Mouse (Mus musculus) heart, postnatal 0 days (tissue): ENCODE measurements around the gene Jph3. TPM values are rescaled to one million over a fixed set of nuclear protein-coding genes. Genes with fewer than 3 reads are reported as not detected.

Experiments
- ATAC-seq: fragments of 200-750 bp; cut with Nextera tagmentation; 2 replicates; pipeline ENCODE4 v1.8.0; 2017; ENCODE audit warnings: low read depth, moderate number of reproducible peaks, moderate library complexity; ENCODE audit not compliant: insufficient read depth
- DNase-seq: peaks from one replicate; pipeline ENCODE4 v3.0.0-alpha.2; 2016; ENCODE audit warnings: low spot score
- H3K27ac ChIP-seq: fragments of 300-500 bp; sonication (generic); 2 replicates; pipeline ENCODE4 v1.5.1; 2014; ENCODE audit warnings: low read depth, mild to moderate bottlenecking
- H3K27me3 ChIP-seq: fragments of 300-500 bp; sonication (generic); 2 replicates; pipeline ENCODE4 v1.6.1; 2014; ENCODE audit warnings: low read length, mixed read lengths; ENCODE audit not compliant: control insufficient read depth, insufficient read depth
- H3K36me3 ChIP-seq: fragments of 300-500 bp; sonication (generic); replicated peaks from 2 replicates; pipeline ENCODE4 v1.6.1; 2014; ENCODE audit warnings: low read length, mixed read lengths; ENCODE audit not compliant: control insufficient read depth, insufficient read depth
- H3K4me1 ChIP-seq: fragments of 300-500 bp; sonication (generic); 2 replicates; pipeline ENCODE4 v1.6.1; 2014; ENCODE audit warnings: antibody characterized with exemption; ENCODE audit not compliant: control insufficient read depth, insufficient read depth
- H3K4me2 ChIP-seq: fragments of 300-500 bp; sonication (generic); 2 replicates; pipeline ENCODE4 v1.6.1; 2014; ENCODE audit warnings: low read depth, mild to moderate bottlenecking, low read length, moderate library complexity
- H3K4me3 ChIP-seq: fragments of 300-500 bp; sonication (generic); 2 replicates; pipeline ENCODE4 v1.5.1; 2014; ENCODE audit warnings: low read depth, low read length
- H3K9ac ChIP-seq: fragments of 300-500 bp; sonication (generic); replicated peaks from 2 replicates; pipeline ENCODE4 v1.6.1; 2014; ENCODE audit warnings: low read depth, low read length, mixed read lengths
- H3K9me3 ChIP-seq: fragments of 300-500 bp; sonication (generic); replicated peaks from 2 replicates; pipeline ENCODE4 v1.6.1; 2016; ENCODE audit warnings: low read length; ENCODE audit not compliant: control insufficient read depth
- CTCF ChIP-seq: IDR thresholded peaks from 2 replicates; pipeline ENCODE4 v1.5.1; 2016; ENCODE audit warnings: antibody characterized with exemption, control low read depth, low read depth
- EP300 ChIP-seq: IDR thresholded peaks from 2 replicates; pipeline ENCODE4 v1.6.1; 2016; ENCODE audit warnings: antibody characterized with exemption, low read depth
- WGBS: fragments of 180-500 bp; shearing (Covaris S2); extraction: QIAGEN DNeasy Blood & Tissue Kit; methylation state at CpG from one replicate; pipeline ENCODE4 v1.1.7; 2014; 5-methylcytosine and 5-hydroxymethylcytosine counted together
- polyA plus RNA-seq: library from polyadenylated mRNA; unstranded; fragments of >200 nt; fragmentation: Nextera tagmentation; extraction: Ambion mirVana; gene quantifications from 2 replicates; pipeline ENCODE4 v1.2.1, GENCODE M21; 2015
- total RNA-seq: library from RNA; depleted of rRNA; stranded (reverse); fragments of >200 nt; gene quantifications from 2 replicates; pipeline ENCODE4 v1.2.3, GENCODE M21; 2014; ENCODE audit warnings: low replicate concordance

Gene Jph3
- total and polyA plus RNA-seq, 2 experiments from 2014 or later = 0.03 TPM; not detected in 1

DNA sequence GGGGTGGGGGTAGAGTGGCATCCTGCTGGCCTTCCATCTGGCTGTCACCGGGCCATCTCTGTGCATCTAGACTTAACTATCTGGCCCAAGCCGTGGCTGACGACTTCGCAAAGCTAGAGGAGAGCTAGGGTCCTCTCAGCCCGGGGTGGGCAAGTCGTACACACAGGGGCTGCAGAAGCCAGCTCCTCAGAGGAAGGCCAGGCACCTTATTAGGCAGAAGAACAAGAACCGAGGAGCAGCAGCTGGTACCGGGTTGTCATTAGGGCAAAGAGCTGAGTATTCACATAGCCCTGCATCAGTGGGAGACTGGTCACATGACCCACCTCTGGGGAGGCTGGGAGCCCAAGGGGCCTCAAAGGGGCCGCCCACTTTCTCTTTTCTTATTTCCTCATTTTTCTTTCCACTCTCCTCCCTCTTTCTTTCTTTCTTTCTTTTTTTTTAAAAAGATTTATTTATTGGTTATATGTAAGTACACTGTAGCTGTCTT lies 30.8 kb upstream of the Jph3 start:
- no peak for ATAC-seq
- no peaks in the 10 kb centered on the region for H3K27me3 ChIP-seq
- no peak overlapping the region for H3K27ac ChIP-seq
- no peak overlapping the region; the same call in 1 of the 2 replicates for H3K4me2 ChIP-seq
- TF ChIP-seq CTCF (no peak), EP300 (no peak)
- 10% methylated on average over 9 of the region's 9 CpGs for WGBS
- no peak overlapping the region for H3K9ac ChIP-seq
- DNase-seq = no peak
- no peaks in the 10 kb centered on the region for H3K9me3 ChIP-seq
- H3K4me3 ChIP-seq = no peak overlapping the region
- peaks cover 5% of the 10 kb centered on the region; the same call in 1 of the 2 replicates for H3K4me1 ChIP-seq
- no peaks in the 10 kb centered on the region for H3K36me3 ChIP-seq

DNA sequence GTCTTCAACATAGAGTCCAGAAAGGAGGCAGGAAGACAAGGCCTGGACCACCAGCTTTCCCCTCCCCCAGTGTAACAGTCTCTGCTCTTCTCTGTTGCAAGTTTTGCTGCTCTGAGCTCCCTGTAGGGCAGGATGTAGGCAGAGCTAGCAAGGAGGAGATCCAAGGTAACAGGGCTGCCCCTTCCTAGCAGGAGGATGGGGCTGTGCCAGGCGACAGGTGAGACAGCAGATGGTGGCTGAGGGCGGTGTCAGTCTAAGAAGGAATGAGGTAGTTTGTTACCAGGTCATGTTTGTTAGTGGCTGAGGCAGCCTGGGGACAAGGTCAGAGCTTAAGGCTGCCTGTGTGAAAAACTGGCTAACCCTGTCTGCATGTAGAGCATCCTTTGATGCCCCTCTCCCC lies 29.5 kb upstream of the Jph3 start:
- Histone ChIP-seq H3K4me1 (peaks cover 5% of the 10 kb centered on the region; the same call in 1 of the 2 replicates), H3K9me3 (no peaks in the 10 kb centered on the region), H3K4me2 (no peak overlapping the region), H3K36me3 (no peaks in the 10 kb centered on the region), H3K27ac (no peak overlapping the region), H3K27me3 (no peaks in the 10 kb centered on the region), H3K4me3 (no peak overlapping the region), H3K9ac (no peak overlapping the region)
- TF ChIP-seq EP300 (no peak), CTCF (no peak)
- ATAC-seq (no peak; the same call in 1 of the 2 replicates), DNase-seq (no peak)
- WGBS = 86% methylated on average over 2 of the region's 2 CpGs

- H3K9me3 ChIP-seq = no peaks in the 10 kb centered on the region
- H3K4me3 ChIP-seq = no peak overlapping the region
- no peak overlapping the region for H3K4me2 ChIP-seq
- no peaks in the 10 kb centered on the region for H3K4me1 ChIP-seq
- no peak for DNase-seq
- 52% methylated on average over 3 of the region's 3 CpGs for WGBS
- no peak for ATAC-seq
- H3K9ac ChIP-seq = no peak overlapping the region
- H3K36me3 ChIP-seq = no peaks in the 10 kb centered on the region
- H3K27ac ChIP-seq = no peak overlapping the region
- TF ChIP-seq CTCF (no peak), EP300 (no peak)
- 0 out of 2 replicates have a peak, but pooled peaks cover 2% of the 10 kb centered on the region for H3K27me3 ChIP-seq
These were observed 24.2 kb upstream of the Jph3 start for GRCm38 (mm10) chr8:121705174-121705573.

GRCm38 (mm10) chr8:121706956-121707355 lies 22.5 kb upstream of the Jph3 start:
- Histone ChIP-seq H3K4me2 (no peak overlapping the region), H3K9me3 (no peaks in the 10 kb centered on the region), H3K27ac (no peak overlapping the region), H3K9ac (no peak overlapping the region), H3K4me1 (no peaks in the 10 kb centered on the region), H3K4me3 (no peak overlapping the region), H3K27me3 (0 out of 2 replicates have a peak, but pooled peaks cover 2% of the 10 kb centered on the region), H3K36me3 (no peaks in the 10 kb centered on the region)
- no peak for TF ChIP-seq EP300
- no peak for TF ChIP-seq CTCF
- ATAC-seq = no peak
- WGBS = 74% methylated on average over 11 of the region's 11 CpGs
- no peak for DNase-seq

GRCm38 (mm10) chr8:121708406-121708805 lies 21.0 kb upstream of the Jph3 start:
- DNase-seq (no peak), ATAC-seq (no peak)
- TF ChIP-seq CTCF = no peak
- no peak for TF ChIP-seq EP300
- Histone ChIP-seq H3K27me3 (peaks cover 11% of the 10 kb centered on the region; the same call in 1 of the 2 replicates), H3K9ac (no peak overlapping the region), H3K36me3 (no peaks in the 10 kb centered on the region), H3K27ac (no peak overlapping the region), H3K9me3 (no peaks in the 10 kb centered on the region), H3K4me2 (no peak overlapping the region), H3K4me1 (no peaks in the 10 kb centered on the region), H3K4me3 (no peak overlapping the region)
- WGBS = 55% methylated on average over 6 of the region's 6 CpGs

- 41% methylated on average over 14 of the region's 14 CpGs for WGBS
- no peak overlapping the region for H3K4me3 ChIP-seq
- H3K27me3 ChIP-seq = peaks cover 47% of the 10 kb centered on the region
These were observed 11.9 kb upstream of the Jph3 start for GRCm38 (mm10) chr8:121717502-121717901.

More at GRCm38 (mm10) chr8:121717502-121717901, 11.9 kb upstream of the Jph3 start:
- no peaks in the 10 kb centered on the region for H3K36me3 ChIP-seq
- H3K4me2 ChIP-seq = no peak overlapping the region
- TF ChIP-seq CTCF (no peak), EP300 (no peak)
- no peaks in the 10 kb centered on the region for H3K9me3 ChIP-seq
- H3K27ac ChIP-seq = no peak overlapping the region
- DNase-seq (no peak), ATAC-seq (no peak)
- no peaks in the 10 kb centered on the region for H3K4me1 ChIP-seq
- no peak overlapping the region for H3K9ac ChIP-seq
